Mouse (Mus musculus): ENCODE data around the gene Stx11.
"Not testable (repeated sequence)": the region's sequence is repeated elsewhere in the genome, so short reads cannot be mapped to it uniquely, and the experiment has no call there.

Gene Stx11

DNA sequence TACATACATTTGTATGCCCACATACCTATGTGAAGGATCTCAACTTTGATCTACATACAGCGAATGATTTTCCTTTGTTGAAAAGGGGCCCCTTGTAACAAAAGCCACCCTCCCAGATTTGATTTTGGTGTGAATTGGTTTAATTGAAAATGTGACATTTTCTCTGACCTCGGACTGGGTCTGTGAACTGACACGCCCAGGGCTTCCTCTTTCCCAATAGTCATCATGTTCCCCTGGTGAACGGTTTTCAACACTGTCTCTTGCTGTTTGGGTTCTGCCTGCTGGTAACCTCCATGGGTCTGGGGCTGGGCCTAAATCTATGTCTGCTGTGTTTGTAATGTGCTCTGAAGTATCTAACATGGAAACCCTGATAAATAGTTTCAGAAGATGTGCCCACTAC, 6.8 kb downstream of the Stx11 start:
- DNase-seq = no peak

DNA sequence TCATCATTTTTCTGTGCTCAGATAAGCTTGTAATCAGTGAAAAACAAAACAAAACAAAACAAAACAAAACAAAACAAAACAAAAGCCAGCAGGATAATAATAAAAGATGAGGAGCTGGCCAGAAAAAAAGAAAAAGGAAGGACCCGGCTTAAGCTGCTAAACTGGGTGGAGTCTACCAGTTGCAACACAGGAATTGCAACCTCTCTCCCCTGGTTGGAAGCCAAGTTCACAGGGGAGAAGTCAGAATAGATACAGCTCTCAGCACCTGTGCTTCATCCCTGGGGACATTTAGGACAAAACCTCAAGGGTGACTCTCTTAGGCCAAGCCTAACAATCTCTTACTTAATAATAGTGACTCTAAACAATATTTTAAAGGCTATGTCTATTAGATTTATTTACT, 8.3 kb downstream of the Stx11 start:
- no peak for DNase-seq

GRCm38 (mm10) chr10:12951358-12951757, 12.7 kb downstream of the Stx11 start:
- not testable (repeated sequence) for DNase-seq

DNA sequence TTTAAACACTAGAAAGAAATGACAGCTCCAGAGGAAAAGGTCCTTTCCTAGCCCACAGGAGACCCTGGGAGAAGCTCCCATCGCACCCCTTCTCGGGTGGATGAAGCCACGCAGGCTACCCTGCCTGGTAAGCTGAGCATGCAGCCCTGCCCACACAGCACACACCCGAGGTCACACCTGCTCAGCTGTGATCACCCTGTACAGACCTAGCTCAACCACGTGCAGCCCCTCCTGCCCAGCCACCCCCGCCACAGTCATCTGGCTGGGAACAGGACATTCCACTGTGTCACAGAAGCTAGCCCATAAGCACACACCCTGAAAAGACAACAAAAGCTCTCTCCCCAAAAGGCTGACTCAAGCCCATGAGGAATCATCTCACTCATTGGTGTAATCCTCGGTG, 14.8 kb downstream of the Stx11 start:
- no peak for DNase-seq

DNA sequence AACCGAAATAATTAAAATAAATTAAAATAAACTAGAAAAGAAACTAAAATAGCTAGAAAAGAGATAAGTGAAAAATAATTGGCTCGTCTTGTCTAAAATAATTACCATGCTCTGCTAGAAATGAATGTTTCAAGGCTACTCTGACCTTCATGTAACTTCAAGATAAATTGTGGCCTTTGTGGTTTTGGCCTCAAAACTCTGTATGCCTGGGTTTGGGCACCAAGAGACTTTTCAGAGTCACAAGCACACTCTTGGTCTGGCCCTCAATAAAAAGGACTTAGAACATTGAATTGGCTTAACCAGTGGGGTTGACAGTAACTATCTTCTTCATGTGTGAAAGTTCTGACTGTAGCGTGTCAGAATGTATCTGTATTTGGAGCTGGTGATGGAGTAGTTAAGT, 16.5 kb downstream of the Stx11 start:
- no peak for DNase-seq

DNA sequence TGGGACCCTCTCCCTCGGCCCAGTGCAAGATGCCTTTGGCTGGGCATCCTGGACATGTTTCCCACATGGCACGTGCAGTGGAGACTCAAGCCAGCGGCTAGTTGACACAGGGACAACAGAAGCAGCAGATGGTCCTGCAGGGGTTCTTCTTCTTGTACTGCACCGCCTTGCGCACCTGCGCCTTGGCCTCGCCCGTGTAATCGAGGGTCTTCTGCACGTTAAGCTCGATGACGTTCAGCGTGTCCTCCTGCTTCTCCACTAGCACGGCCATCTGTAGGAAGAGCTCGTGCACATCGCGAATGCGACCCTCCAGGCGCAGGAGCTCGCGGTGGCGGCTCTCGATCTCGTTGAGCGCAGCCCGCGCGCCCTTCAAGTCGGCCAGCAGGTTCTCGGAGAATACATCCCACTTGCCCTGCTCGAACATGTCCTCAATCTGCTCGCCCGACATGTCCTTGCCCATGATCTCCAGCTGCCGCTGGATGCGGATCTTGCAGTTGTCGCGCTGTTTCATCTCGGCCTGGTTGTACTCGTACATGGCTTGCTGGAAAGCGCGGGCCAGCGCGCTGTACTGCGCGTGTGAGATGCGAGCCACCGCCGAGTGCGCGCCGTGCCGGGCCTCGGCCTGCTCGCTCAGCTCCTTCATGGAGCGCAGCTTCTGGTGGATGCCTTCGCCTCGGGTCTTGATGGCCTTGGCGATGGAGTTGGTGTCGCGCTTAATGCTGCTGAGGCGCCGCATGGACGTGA, 22.9 kb downstream of the Stx11 start:
- DNase-seq = peak; percentile 26

GRCm38 (mm10) chr10:12938763-12939162, 25.3 kb downstream of the Stx11 start:
- no peak for DNase-seq

- DNase-seq = no peak
Measured at GRCm38 (mm10) chr10:12936079-12936478, 28.0 kb downstream of the Stx11 start.

- DNase-seq = no peak
Measured at GRCm38 (mm10) chr10:12935575-12935974, 28.5 kb downstream of the Stx11 start.

DNA sequence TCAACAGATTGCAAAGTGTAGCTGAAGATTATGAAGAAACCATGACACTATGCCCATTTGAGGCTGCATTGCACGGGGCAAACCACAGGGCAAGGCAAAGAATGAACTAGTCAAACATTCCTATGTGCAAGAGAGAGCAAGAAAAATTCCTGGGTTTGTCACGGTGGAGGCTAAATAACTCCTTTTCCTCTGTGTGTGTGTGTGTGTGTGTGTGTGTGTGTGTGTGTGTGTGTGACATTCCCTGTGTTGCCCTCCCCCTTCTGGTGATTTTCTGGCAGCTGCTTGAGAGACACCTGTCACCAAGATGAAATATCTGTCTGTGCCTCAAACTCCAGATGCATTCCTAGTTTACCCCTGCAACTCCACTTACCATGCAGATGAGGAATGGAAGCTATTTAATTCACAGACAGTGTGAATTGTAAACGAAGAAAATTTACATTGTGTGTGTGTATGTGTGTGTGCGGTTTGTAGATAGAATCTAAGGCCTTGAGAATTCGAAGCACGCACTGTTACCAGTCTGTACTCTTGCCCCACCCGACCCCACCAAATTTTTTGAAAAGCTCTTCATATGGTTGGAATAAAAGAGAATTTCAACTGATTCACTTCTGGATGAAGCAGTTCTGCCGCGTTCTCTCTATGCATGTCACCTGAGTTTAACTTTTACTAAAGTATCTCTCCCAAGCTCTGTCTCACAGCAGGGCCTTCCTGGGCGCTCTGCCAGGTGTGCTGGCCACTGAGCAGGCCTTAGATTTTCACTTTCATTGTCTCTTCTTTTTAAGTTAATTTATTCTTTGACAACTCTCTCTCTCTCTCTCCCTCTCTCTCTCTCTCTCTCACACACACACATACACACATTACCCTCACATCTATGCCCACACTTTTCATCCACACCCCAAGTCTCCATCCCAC, 32.4 kb downstream of the Stx11 start:
- no peak for DNase-seq

GRCm38 (mm10) chr10:12930351-12930905, 33.7 kb downstream of the Stx11 start:
- DNase-seq = no peak

- no peak for DNase-seq
Measured at GRCm38 (mm10) chr10:12929857-12930174, 34.3 kb downstream of the Stx11 start.

DNA sequence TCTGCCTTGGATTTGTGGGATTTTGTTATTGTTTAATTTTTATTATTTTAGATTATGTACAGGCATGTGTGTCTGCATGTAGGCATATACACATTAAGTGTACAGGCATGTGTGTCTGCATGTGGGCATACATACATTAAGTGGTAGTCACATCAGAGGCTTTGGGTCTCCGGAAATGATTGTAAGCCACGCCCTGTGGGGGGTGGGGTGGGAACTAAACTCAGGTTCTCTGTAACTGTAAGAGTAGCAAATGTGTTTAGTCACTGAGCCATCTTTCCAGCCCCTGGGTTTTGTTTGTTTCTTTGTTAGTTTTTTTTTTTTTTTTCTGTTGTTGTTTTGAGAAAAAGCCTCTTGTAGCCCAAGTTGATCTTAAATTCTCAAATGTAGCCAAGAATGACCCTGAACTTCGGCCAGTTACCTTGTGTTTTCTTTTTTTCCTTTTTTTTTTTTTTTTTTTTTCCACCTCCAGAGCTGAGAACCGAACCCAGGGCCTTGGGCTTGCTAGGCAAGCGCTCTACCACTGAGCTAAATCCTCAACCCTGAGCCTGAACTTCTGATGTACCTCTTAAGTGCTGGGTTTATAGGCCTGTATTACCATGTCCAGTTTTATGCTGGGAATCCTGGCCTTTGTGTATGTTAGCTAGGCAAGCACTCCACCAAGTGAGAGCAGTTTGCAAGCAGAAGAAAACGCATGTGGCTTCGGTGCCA, 34.8 kb downstream of the Stx11 start:
- DNase-seq = no peak

DNA sequence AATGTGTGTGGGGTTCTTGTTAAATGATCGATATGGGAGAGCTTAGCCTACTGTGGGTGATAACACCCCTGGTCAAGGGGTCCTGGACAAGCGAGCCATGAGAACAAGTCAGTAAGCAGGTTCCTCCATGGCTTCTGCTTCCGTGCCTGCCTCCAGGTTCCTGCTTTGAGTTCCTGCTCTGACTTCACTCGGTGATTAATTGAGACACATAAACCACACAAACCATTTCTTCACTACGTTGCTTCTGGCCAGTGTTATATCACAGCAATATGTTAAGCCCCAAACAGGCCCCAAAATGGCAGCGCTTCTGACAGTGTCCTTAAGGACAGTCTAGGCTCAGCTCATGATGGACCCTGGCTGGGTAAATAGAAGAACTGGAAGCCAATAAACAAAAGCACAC, 35.9 kb downstream of the Stx11 start:
- no peak for DNase-seq

DNA sequence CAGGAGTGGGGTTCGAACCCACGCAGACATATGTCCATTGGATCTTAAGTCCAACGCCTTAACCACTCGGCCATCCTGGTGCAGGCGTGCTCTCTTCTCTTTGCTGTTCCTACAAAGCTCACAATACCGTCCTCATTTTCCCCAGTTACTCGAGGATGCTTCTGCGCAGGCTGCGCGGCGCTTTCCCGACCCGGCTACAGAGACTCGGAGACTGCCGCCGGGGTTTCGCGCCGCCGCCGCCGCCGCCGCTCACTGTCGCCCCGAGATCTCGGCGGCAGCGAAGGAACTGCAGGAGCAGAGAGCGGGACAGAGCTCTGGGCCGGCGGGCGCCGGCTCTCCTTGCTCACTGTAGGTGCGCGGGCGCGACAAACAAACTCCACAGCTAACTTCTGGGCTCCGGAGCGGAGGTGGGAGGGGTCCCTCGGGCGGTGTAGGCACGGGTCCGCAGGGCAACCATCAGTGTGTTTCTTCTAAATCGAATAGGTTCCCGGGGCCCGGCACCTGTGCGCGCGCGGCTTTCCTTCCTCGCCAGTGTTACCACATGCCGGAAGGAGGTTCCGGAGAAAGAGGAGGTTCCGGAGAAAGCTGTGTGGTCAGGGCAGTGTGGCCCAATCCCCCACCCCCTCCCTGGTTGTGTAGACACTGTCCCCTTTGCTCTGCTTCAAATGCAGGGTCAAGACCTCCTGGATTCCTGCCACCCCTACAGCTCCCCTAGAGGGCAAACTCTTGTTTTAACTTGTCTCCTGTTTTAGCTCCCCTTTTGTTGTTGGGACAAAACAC, 41.3 kb downstream of the Stx11 start:
- DNase-seq = peak; percentile 98

DNA sequence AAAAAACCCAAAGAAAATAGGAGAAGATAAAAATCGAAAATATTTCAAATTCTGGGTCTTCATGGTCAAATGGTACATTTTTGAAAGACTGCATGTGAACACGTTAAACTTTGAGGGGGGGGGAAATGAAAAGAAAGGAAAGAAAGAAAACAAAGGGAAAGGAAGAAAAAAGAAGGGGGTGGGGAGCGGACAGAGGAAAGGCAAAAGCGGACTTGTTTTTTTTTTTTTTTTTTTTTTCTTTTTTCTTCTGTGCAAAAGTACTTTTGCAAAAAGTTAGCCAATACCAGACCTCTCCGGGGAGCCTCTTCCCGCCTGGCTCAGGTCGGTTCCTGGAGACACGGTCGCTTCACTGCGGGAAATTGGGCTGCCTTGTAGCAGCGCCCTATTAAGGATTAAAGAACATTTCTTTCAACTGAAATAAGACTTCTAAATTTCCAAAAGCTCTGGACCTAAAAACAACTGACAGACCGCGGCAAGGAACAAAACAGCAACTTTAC, 42.0 kb downstream of the Stx11 start:
- DNase-seq = no peak

DNA sequence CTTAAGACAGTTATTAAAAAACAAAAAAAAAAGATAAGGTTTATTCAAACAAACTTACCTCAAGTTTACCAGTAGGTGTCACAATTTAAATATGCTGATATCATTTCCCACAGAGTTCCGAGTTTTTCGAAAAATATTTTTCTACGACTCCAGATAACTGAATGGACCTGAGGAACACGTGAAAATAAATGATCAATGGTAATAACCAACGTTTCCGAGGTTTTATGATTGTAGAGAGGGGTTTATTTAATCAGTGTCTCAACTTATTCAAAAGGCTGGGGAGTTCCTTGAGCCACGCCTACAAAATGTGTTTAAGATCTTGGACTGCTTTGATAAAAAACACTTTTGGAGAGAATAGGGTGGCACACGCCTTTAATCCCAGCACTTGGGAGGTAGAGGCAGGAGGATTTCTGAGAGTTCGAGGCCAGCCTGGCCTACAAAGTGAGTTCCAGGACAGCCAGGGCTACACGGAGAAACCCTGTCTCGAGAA, 42.5 kb downstream of the Stx11 start:
- no peak for DNase-seq

DNA sequence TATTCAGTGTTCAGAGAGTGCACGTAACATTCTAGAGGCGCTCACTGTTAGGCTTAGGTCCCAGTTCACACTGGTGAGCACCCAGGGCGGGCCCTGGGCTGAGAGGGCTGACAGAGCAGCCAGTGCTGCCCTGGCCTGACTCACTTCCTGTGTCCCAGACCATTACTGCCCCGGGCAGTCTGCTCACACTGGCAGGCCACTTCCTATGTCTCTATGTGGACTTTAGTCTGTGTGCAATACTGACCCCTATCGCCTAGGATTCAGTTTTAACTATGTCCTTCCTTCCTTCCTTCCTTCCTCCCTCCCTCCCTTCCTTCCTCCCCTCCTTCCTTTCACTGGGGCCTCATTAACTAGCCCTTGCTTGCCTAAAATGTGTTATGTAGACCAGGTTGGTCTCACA, 44.8 kb downstream of the Stx11 start:
- peak; percentile 44 for DNase-seq

DNA sequence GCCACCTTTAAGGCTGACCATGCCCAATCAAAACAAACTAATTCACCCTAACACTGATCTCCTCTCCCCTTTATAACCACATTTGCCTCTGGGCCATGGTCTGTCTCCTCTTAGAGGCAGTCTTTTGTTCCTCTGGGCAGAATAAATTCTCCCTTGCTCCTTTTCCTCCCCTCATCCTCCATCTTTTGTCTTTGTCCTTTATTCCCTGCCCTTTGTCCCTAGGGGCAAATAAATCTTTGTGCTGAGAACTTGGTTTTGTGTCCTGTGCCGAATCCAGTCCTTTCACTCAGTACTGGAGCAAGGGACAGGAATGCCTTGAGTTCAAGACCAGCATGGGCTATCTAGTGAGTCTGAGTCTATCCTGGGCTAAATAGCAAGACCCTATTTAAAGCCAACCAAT, 46.5 kb downstream of the Stx11 start:
- no peak for DNase-seq

- DNase-seq = no peak
Measured at GRCm38 (mm10) chr10:12916376-12916775, 47.7 kb downstream of the Stx11 start.

- no peak for DNase-seq
Measured at GRCm38 (mm10) chr10:12915826-12916225, 48.3 kb downstream of the Stx11 start.

GRCm38 (mm10) chr10:12914203-12914602, 49.9 kb downstream of the Stx11 start:
- DNase-seq = no peak

All from kidney, adult 18-20 months (tissue).